Mouse (Mus musculus) retina, adult 2 months (tissue): ENCODE data around the gene Zc2hc1c.
"Not testable (repeated sequence)": the region's sequence is repeated elsewhere in the genome, so short reads cannot be mapped to it uniquely, and the experiment has no call there.

Source experiments
- DNase-seq: peaks from one replicate; pipeline ENCODE4 v3.0.0-alpha.2; 2012; ENCODE audit warnings: low read depth, low spot score

The Zc2hc1c gene

DNA sequence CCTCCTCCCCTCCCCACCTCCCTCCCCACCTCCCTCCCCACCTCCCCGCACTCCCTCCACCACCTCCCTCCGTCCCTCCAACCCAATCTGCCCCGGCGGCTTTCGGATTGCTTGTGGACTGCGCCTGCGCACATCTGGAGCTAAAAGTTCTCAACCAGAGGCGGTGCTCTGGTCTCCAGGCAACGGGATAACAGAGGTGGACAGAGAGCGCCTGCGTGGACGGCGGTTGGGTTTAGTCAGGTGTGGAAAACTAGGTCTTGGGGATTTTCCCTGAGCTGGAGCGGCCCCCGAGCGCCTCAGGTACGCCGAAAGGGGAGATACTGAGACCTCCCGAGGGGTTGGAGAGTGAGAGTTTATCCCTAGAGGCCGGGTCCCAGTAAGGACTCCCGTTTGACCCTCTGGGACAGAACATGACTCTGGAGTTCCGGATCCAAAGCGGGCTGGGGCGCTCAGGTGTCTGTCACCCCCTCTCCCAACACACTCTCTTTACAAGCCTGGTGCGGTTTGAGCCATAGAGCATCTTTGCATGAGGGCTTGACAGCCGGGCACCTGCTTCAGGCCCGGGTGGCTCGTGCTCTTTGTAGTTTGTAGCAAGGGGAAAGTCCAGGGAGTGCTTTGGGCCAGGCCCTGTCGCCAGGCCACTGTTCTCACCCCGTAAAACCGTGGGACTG is at the start of gene Zc2hc1c:
Zc2hc1c (plus strand) TSS at position 106 of the 671 bp plus-strand sequence.
- DNase-seq = peak; percentile 92

DNA sequence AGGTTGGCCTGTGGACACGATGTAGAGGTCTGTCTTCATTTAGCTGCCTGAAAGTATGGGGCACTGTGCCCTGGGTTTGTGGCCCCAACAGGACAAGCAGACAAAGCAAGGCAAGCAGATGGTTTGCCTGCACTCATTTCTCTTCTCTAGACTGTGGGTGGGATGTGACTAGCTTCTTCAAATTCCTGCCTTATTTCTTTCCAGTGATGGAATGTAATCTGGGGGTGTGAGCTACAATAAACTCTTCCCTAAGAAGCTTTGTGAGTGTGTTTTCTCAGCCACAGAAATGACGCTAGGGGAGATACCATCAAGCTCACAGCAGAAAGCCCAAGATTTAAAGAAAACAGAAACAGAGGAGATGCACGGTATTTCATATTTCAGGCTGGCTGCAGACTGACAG is 36.3 kb upstream of the Zc2hc1c start:
- no peak for DNase-seq

DNA sequence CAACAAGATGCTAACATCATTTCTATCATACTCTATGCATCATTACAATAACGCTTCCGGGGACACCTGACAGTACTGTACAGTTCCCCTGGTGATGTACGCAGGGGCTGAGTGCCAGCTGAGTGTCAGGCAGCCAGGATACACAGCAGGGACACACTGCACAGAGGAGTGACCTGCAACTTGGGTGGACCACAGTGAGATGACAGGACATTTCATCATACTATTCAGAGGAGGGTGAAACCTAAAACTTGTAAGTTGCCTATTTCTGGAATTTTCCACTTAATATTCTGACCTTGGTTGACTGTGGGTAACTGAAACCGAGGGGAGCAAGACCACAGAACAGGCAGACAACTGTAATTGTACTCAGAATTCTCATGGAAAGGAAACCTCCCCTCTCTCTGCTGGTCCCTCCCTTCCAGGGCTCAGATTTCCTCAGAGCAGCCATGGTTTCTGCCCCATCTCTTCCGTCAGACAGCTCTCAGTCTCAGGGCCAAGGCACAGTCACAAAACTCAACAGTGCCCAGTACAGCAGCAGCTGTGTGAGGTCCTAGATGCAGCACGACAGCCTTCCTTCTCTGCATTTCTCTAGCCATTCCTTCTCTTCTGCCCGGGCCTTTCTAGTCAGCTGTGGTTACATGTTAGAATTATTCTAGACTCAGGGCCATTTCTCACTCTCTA is 32.2 kb upstream of the Zc2hc1c start:
- no peak for DNase-seq

DNA sequence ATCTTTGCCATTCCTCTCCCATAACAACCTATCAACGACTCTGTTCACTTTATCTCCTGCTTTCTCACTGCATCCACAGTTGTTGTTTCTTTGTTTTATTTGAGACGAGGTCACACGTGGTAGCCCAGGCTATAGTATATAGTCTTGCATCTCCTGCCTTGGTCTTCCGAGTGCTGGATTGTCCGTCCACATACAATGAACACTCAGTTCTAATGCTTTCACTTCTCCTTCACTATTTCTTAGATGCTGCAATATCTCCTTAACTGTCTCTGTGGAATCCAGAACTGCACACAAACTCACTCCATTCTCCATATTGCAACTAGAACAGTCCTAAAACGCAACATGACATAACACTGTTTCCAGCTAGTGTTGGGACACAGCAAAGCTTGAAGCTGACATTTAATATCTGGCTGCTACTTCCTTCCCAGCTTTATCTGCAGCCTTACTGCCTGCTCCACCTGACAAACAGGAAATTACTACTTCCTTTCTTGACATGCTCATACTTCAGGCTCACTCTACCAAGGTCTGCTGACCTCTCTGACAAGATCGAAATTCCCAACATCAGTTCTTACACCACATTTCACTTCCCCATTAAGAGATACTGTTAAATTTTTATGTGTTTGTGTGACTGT is 31.3 kb upstream of the Zc2hc1c start:
- DNase-seq = no peak

DNA sequence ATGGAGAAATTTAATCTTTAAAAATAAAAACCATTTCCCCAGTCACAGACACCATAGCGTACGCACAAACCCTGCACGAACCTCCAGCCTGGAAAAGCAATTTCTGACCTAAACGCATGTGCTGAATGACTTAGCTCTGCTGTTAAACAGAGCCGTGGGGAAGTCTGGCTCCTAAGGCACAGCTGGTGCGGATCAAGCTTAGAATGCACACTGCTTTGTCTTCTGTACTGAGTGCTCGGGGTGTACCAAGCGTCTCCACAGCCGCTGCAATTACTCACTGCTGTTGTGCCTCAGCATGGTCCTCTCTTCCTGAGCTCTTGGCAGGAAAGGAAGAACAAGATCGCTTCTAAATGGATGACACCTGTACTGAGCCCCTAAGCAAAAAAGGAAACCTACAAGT is 25.9 kb upstream of the Zc2hc1c start:
- DNase-seq = no peak

DNA sequence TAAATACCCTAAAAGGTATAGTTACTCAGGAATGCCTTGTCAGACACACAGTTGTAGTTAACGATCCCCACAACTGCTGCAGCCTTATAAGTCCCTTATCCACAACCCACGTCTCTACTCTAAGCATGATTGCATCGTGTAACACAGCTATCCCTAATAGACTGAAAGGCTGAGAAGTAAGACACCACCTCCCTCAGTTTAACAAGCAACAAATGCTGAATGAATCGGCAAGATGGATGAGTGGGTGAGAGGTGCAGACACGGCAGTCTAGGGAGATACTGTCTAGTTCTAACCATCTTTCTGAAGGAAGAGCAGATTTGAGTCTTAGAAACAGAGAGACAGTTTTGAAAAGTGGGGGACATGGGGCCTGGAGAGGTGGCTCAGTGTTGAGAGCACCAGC is 25.2 kb upstream of the Zc2hc1c start:
- no peak for DNase-seq

DNA sequence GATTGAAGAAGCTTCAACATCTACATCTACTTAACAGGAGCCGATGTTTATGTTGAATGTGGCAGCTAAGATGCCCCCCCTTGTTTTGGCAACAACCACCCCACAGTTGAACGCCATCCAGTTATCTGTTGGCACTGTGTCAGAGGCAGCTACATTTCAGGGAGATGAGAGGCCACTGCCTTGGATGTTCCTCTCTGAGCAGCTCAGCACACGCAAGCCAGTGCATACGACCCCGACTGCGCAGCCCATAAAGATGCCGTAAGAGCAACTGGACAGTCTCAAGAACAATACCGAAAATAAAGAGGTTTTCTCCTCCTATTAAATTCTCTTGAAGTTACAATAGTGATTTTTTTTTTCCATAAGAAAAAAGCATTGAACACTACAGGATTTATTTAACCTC is 23.9 kb upstream of the Zc2hc1c start:
- no peak for DNase-seq

DNA sequence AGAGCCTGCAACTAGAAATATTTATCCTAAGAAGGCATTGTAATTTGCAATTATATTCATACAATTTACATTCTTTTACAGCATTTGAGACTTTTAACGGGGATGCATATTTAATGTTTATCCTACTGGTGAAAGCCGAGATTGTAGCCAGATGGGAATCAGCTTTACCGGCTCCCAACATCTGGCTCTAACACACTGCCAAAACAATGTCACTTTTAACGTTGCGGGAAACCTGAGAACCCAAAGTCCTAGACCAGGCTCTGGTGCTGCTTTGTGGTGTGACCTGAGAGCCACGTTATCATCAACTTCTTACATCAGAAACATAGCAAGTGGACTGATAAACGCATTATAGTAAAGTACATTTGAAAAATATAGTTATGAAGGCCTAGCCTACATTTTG is 23.5 kb upstream of the Zc2hc1c start:
- DNase-seq = no peak

DNA sequence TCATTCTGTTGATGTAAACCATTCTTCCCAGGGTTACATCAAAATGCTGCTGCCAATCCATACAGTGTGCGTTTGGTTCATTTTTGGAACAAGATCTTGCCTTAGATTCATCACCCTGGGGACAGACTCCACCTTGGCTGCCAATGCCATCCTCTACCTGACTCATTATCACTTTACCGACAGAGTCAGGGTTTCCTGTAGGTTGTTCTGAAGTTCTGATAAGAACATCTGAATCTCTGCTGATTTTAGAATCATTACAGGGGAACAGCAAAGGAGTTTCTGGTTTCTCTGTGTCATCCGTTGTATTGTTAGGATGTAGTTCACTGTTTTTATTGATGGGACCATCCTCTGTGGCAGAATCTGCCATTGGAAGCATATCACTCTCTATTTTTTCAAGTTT is 22.1 kb upstream of the Zc2hc1c start:
- DNase-seq = no peak

DNA sequence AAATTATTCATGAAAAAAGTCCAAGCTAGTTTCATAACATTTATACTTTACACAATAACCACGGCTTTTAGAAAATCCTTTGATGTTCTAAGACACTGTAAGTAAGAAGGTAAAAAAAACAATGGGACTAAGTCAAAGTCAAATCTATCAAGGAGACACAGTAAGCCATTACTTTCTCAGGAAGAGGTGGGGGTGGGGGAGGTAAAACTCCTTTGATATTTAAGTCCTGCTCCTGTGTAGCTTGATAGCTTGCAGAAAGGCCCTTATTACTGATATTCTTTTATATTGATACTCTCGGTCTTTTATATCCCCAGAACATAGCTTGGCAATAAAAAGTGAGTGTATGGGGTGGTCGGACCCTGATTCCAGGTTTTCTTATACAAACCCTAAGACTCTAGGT is 18.6 kb upstream of the Zc2hc1c start:
- no peak for DNase-seq

DNA sequence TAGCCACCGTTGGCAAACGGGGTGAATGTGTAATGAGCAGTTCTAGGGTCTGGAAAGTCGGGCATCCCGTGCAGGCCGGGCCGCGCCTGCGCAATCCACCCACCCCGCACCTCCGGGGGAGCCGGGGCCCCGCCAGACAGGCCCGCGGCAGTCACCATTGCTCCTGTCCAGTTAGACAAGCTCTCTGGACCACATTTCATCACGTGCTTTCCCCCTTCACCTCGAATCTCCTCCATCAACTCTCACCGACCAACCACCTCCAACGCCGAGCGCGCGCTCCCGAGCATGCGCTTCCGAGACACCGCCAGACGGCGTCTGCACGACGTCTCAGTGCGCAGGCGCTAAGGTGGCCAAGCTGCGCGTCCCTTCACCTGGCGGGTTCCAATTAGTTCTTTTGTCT is 18.1 kb upstream of the Zc2hc1c start, which contains the start of gene Mlh3:
Mlh3 (minus strand) TSS at position 281 of the 400 bp plus-strand sequence.
- peak; percentile 75 for DNase-seq

DNA sequence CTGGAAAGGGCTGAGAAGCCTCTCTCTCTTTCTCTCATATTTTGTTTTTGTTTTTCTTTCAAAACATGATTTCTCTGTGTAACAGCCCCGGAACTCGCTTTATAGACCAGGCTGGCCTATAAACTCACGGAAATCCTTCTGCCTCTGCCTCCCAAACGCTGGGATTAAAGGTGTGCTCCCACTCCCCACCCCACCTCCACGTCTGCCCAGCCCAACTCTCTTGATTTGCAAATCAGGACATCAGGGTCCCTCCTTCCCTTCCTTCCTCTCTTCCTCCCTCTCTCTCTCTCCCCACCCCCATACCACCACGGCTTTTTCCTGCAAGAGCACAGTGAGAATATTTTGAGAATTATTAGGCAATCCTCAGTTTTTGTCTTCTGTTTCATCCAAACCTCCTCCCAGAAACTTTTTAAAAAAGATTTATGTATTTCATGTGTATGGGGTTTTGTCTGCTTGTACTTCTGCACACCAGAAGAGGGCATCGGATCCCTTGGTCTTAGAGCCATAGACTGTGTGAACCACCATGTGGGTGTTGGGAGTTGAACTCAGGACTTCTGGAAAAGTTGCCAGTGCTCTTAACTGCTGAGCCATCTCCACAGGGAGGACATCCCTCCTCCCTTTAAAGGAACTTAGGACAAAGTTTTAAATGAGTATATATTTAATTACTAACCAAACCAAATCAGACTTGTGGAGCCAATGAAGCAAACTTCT is 17.1 kb upstream of the Zc2hc1c start:
- no peak for DNase-seq

DNA sequence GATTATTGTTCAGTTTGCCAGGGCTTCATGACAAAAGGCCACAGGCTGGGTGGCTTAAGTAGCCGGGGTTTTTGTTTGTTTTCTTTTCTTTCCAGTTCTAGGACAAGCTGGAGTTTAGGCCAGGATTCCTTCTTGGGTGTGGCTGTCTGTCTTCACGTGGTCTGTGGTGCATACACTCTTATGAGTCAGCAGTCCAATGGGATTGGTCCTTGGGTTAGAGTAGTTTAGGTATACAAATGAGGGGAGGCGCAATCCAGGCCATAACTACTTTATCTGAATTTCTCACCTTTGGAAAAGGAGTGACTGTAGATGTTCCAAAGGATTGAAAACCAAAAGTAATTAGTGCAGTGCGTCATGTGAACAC is 16.6 kb upstream of the Zc2hc1c start:
- no peak for DNase-seq

DNA sequence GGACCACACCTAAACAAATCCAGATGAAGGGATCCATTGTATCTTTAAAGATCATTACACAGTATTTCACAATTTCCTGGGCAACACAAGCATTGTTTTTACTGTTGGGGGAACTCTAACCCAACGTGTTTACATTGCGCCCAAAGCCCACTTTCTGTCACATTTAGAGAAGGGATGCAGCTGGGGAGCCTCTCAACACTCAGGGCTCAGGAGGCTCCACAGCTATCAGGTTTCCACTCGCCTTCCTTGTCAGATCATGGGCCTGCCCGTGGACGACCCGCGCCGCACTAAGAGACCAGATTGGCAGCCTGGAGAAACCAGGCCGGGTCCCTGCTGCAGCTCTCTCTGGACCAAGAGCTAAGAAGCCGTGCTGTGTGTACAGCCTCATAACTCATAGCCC is 14.9 kb upstream of the Zc2hc1c start:
- DNase-seq = no peak

DNA sequence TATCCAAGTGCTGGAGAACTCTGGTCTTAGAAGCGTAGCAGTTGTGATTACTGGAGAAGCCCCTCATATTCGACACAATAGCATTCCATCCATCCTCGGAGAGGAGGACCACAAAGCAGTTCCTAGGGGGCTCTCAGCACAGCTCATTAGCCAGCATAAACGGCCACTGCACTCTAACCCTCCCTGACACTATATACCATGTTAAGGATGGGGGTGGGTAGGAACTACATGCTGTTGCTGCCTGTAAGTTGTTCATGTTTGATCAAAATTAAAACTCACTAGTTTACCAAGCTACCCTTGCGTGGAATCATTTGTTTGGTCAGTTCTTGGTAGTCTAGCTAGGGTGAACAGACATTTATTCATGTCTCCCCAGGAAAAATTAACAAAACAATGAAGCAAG is 12.1 kb upstream of the Zc2hc1c start:
- DNase-seq = no peak

DNA sequence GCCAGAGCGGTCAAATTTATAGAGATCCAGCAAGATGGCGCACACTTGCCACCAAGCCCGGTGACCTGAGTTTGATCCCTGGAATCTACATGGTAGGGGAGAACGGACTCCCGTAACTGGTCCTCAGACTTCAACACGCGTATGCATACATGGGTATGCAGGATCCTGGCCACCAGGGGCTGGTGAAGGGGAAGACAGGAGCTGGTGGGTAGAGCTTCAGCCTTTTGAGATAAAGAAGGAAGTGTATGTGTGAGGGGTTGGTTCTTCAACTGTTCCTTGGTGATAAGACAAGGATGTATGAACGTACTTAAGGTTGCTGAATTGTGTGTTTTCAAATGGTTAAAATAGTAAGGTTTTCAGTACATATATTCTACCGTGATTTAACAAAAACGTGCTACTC is 9.5 kb upstream of the Zc2hc1c start:
- DNase-seq = no peak

DNA sequence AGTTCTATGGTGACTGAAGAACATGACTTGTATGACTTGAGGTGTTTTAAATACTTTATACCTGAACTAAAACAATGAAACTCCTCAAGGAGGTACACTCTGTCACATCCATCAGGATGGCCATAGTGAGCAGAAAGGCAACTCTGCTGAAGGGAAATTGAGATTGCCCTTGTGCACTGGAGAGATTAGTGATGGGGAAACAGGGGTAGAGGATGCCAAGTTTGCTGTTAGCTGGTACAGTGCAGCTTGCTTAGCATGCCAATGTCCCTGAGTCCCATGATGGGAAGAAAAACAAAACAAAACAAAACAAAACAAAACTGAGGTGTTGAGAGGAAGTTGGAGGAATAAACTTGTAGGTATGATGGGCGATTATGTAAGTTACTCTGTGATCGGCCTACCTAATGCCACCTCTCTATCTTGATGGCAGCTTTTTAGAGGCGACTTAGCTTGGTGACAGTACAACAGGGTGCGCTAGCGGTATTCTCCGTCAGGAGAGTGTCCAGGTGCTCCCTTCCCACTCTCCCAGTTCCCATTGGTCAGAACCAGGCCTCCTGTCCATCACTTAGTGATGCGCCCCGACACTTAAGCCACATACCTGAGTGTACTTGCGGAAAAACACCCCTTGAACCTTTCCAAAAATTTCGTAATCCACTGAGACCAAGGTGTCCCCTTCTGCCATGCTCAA is 8.9 kb upstream of the Zc2hc1c start:
- DNase-seq = no peak

DNA sequence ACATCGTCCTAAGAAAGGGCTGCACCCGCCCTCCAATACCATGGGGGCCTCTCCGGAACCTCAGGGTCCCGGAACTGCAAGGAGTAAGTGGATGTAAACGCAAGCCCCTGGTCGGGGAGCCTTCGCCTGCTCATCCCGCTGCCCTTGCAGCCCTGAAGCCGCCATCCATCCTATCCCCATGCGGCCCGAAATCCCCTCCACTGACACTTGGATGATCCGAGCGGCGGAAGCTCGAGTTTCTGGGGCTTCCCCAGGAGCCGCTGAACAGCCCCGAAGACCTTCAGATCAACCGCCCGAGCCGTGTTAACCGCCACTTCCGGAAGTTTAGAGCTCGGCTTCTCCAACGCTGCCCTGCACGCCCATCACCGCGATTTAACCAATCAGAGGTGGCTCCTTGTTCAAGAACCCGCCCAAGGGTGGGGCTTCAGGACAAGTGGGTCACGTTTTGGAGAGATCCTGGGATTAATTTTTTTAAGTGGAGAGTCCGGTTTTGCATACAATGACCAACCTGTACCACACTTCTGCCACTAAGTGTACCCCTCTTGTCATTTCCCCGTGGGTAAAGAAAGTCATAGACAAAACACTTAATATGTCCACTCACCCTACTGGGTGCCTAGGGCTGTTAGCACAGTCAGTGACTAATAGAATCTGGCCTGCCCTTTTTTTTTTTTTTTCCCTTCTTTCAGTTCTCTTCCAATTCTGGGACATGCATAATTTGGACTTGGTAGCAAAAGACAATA is 8.1 kb upstream of the Zc2hc1c start:
- DNase-seq = peak; percentile 93

DNA sequence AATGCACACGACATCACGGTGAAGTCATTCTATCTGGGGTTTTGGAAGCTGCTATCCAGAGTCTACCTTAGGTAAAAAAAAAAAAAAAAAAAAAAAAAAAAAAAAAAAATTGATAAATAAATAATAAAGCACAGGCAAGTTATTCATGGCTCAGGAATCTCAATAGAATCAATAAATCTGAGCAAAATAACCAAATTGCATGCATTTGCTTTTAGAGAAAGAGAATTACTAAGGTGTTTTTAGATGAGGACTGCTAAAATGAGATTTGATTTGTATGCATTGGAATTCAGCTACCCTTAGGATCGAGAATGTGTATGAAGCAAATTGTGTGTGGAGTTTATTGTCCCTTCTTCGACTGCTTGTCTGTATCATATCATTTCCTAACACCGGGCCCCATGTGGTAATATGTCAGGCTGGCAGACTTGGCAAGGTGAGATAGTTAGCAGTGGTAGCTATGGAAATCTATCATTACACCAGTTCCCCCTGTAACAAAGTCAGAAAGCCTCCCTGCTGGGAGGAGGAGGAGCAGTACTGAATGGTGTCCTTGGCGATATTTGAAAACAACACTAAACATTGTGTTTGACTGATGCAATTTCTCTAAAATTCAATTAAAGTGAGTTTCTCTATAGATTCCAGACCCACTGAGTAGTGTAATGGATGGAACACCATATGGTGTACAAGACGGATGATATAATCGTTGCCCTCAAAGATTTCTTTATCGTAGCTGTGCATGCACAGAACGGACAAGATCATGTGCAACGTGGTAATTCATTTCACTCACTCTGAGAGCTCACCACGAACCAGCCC is 7.3 kb upstream of the Zc2hc1c start:
- DNase-seq = no peak

DNA sequence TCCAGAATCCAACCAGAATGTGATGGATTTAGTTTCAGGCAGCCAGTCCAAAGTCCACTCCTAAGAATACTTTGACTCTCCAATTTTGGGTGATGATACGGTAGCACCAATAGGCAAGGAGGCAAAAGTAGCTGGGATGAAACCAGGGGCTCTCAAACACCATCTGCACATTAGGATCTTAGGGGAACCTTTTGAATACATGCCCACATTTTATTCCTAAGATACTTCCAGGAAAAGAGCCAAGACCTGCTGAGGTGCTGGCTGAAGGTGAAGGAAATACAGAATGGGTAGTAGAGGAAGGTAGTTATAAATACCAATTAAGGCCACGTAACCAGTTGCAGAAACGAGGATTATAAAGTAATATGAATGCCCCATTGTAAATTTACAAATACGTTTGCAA is 6.6 kb upstream of the Zc2hc1c start:
- DNase-seq = not testable (repeated sequence)
